Mouse (Mus musculus) heart, adult 2 months (tissue): ENCODE measurements around the gene Olfr649. TPM values are rescaled to one million over a fixed set of nuclear protein-coding genes. Genes with fewer than 3 reads are reported as not detected.

ENCODE experiments used
- DNase-seq, 2 experiments: peaks; one replicate each; pipeline ENCODE4 v3.0.0; 2021
- H3K27ac ChIP-seq: fragments of 200-600 bp; 2 replicates; pipeline ENCODE4 v1.8.1; 2022
- H3K27me3 ChIP-seq: fragments of 200-500 bp; 2 replicates; pipeline ENCODE4 v1.6.1; 2012; ENCODE audit warnings: mild to moderate bottlenecking, low read length, inconsistent platforms, mixed read lengths; ENCODE audit not compliant: control insufficient read depth, insufficient read depth
- H3K36me3 ChIP-seq: fragments of 200-500 bp; 2 replicates; pipeline ENCODE4 v1.6.1; 2012; ENCODE audit warnings: low read length, inconsistent platforms; ENCODE audit not compliant: control insufficient read depth, insufficient read depth
- H3K4me1 ChIP-seq: fragments of 200-500 bp; 2 replicates; pipeline ENCODE4 v1.6.1; 2011; ENCODE audit warnings: low read length; ENCODE audit not compliant: control insufficient read depth, insufficient read depth
- H3K4me3 ChIP-seq: fragments of 200-600 bp; 2 replicates; pipeline ENCODE4 v1.8.1; 2022
- H3K79me2 ChIP-seq: fragments of 200-500 bp; replicated peaks from 2 replicates; pipeline ENCODE4 v1.6.1; 2012; ENCODE audit warnings: mild to moderate bottlenecking, inconsistent platforms, low read length, moderate library complexity, mixed read lengths; ENCODE audit not compliant: control insufficient read depth, insufficient read depth
- H3K9ac ChIP-seq: fragments of 200-500 bp; 2 replicates; pipeline ENCODE4 v1.6.1; 2012; ENCODE audit warnings: low read depth, mild to moderate bottlenecking, control low read depth, inconsistent platforms, low read length, mixed read lengths
- CTCF ChIP-seq: fragments of 200-600 bp; IDR thresholded peaks from 2 replicates; pipeline ENCODE4 v1.8.1; 2022; ENCODE audit warnings: antibody characterized with exemption, mild to moderate bottlenecking, moderate library complexity
- EP300 ChIP-seq: fragments of 200-500 bp; IDR thresholded peaks from 2 replicates; pipeline ENCODE4 v1.6.1; 2011; ENCODE audit warnings: low read depth, low read length, control low read depth; ENCODE audit not compliant: insufficient read depth
- POLR2A ChIP-seq: fragments of 200-500 bp; IDR thresholded peaks from 2 replicates; pipeline ENCODE4 v1.6.1; 2011; ENCODE audit warnings: mild to moderate bottlenecking, low read depth, low read length, control low read depth; ENCODE audit not compliant: insufficient read depth
- WGBS: fragments of 180-500 bp; shearing (Covaris S2); methylation state at CpG from one replicate; pipeline ENCODE4 v1.1.7; 2018; 5-methylcytosine and 5-hydroxymethylcytosine counted together
- intact Hi-C: fragments of 180-260 bp; cut with DNase I; formaldehyde crosslinking; loops from one replicate; pipeline ENCODE4 v1.15.1; 2025
- polyA plus RNA-seq: library from polyadenylated mRNA; depleted of rRNA; stranded (reverse); fragments of >200 nt; gene quantifications from 2 replicates; pipeline ENCODE4 v1.2.3, GENCODE M21; 2012
- total RNA-seq, 2 experiments: library from RNA; stranded (reverse); gene quantifications; 2 replicates each; pipeline ENCODE4 v1.2.3; 2021

Olfr649 gene
- total and polyA plus RNA-seq, 3 experiments = not detected

- intact Hi-C loops = loop anchor here (1.0 kb wide), 1 partner anchor 24 kb away; no protein-coding TSS in a partner anchor
- Histone ChIP-seq H3K27me3 (no peaks in the 10 kb centered on the region), H3K36me3 (no peaks in the 10 kb centered on the region), H3K4me1 (no peaks in the 10 kb centered on the region; the same call in 1 of the 2 replicates), H3K4me3 (peak within 1 kb of the TSS; percentile 54), H3K79me2 (no peaks in the 10 kb centered on the region), H3K27ac (peak within 1 kb of the TSS; percentile 68), H3K9ac (peak within 1 kb of the TSS; percentile 27)
- DNase-seq = peak; percentile 86 to 88
- 6% methylated on average over 37 of the region's 37 CpGs for WGBS
- TF ChIP-seq CTCF (no peak), POLR2A (peak; percentile 57; the same call in 1 of the 2 replicates)
Measured at GRCm38 (mm10) chr7:104218701-104219569, 23.1 kb upstream of the Olfr649 start, which contains the start of gene Trim6. Gene Trim6, plus strand, starts transcription at chr7:104218793.

GRCm38 (mm10) chr7:104217881-104218280 is 22.1 kb upstream of the Olfr649 start:
- Histone ChIP-seq H3K4me3 (no peak overlapping the region), H3K27ac (no peak overlapping the region), H3K36me3 (no peaks in the 10 kb centered on the region), H3K79me2 (no peaks in the 10 kb centered on the region), H3K27me3 (no peaks in the 10 kb centered on the region), H3K4me1 (no peaks in the 10 kb centered on the region; the same call in 1 of the 2 replicates), H3K9ac (no peak overlapping the region)
- intact Hi-C loops = no loop called here
- DNase-seq = no peak
- WGBS = 82% methylated on average over 2 of the region's 2 CpGs
- TF ChIP-seq CTCF (no peak), POLR2A (no peak), EP300 (no peak)

DNA sequence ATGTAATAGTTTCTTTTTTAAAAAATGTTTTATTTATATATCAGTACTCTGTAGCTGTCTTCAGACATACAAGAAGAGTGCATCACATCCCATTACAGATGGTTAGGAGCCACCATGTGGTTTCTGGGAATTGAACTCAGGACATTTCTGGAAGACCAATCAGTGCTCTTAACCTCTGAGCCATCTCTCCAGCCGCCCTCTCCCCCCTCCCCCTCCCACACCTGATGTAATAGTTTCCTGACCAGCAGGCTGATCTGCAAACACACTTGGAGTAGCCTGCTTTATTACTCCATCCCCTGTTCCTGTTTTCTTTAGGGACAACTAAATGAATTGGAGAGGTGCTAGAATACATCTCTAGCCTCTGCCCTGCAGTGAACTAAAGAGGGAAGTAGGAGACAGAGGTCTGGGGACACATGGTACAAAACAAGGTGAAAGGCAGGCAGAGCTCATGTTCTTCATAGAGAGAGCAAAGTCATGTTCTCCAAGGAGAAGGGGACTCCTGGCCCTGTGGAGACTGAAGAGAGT is 20.3 kb upstream of the Olfr649 start:
- WGBS = 11% methylated on average over 1 of the region's 1 CpGs
- intact Hi-C loops = no loop called here

GRCm38 (mm10) chr7:104206197-104206596 is 10.4 kb upstream of the Olfr649 start:
- Histone ChIP-seq H3K79me2 (no peaks in the 10 kb centered on the region), H3K4me1 (no peaks in the 10 kb centered on the region), H3K4me3 (no peak overlapping the region), H3K36me3 (no peaks in the 10 kb centered on the region), H3K27me3 (no peaks in the 10 kb centered on the region), H3K27ac (no peak overlapping the region), H3K9ac (no peak overlapping the region)
- 84% methylated on average over 7 of the region's 7 CpGs for WGBS
- DNase-seq = no peak
- TF ChIP-seq POLR2A = no peak
- intact Hi-C loops = loop anchor here (10.0 kb wide), 1 partner anchor 239 kb away; no protein-coding TSS in a partner anchor

More for the DNA sequence above, 20.3 kb upstream of the Olfr649 start:
- H3K79me2 ChIP-seq = no peaks in the 10 kb centered on the region
- no peaks in the 10 kb centered on the region for H3K36me3 ChIP-seq
- H3K27me3 ChIP-seq = no peaks in the 10 kb centered on the region
- no peak overlapping the region for H3K9ac ChIP-seq
- DNase-seq = no peak
- no peak for TF ChIP-seq POLR2A
- no peak overlapping the region for H3K4me3 ChIP-seq
- no peaks in the 10 kb centered on the region; the same call in 1 of the 2 replicates for H3K4me1 ChIP-seq
- no peak overlapping the region for H3K27ac ChIP-seq

DNA sequence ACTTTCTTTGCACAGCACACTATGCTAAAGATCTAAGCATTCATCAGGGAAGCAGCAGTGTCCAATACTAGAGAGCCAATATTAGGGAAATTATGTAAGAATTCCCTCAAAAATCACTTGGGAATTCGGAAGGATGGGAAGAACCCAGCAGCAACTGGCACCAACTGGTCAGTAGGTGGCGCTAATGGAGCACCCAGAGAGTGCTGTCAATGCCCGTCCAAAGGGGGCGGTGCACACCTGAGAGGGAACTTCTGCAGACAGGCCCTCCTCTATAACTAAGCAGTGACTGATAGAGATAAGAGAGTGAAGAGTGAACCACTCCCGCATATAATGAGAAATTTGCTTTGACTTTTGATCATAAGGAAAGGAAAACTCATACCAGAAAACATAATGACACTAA is 4.0 kb upstream of the Olfr649 start:
- Histone ChIP-seq H3K4me3 (no peak overlapping the region), H3K9ac (no peak overlapping the region), H3K4me1 (no peaks in the 10 kb centered on the region), H3K27ac (no peak overlapping the region), H3K36me3 (no peaks in the 10 kb centered on the region), H3K27me3 (no peaks in the 10 kb centered on the region), H3K79me2 (no peaks in the 10 kb centered on the region)
- whole genome bisulfite sequencing = 4% methylated on average over 5 of the region's 5 CpGs
- DNase-seq = peak; percentile 67
- intact Hi-C loops = loop anchor here (1.0 to 10.0 kb wide), 3 partner anchors 31 to 245 kb away; no protein-coding TSS in a partner anchor
- TF ChIP-seq POLR2A (no peak), EP300 (peak; percentile 82), CTCF (no peak)

DNA sequence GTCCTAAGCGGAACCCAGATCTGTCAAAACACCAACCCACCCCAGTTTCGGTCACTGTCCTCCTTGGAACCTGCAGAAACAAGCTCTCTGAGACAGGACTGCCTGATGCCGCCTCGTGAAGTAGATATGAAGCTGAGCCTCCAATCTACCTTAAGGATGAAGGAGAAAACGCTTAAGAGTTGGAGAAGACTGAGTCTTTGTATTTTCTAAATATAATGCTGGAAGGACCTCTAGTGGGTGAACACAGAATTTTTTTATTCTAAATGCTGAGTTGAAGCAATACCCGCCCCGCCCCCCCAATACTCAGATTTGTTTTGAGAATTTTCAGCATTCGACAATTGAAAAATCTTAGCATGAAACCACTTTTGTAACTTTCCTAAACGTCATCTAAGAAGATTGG is 4.5 kb downstream of the Olfr649 start:
- no peaks in the 10 kb centered on the region for H3K79me2 ChIP-seq
- no peak overlapping the region for H3K9ac ChIP-seq
- H3K27ac ChIP-seq = no peak overlapping the region
- DNase-seq = no peak
- intact Hi-C loops = no loop called here
- no peaks in the 10 kb centered on the region for H3K27me3 ChIP-seq
- no peak overlapping the region for H3K4me3 ChIP-seq
- TF ChIP-seq EP300 (no peak), CTCF (no peak), POLR2A (no peak)
- H3K36me3 ChIP-seq = no peaks in the 10 kb centered on the region
- 52% methylated on average over 9 of the region's 9 CpGs for WGBS
- H3K4me1 ChIP-seq = no peaks in the 10 kb centered on the region
